9 mouse cellular contexts compared by ENCODE assay signal in genomic region chr10:44477240-44477639, GRCm38 (mm10).
"Had no signal": no experiment of that assay in that cellular context is flagged by ENCODE, and none has a peak within 500 bp of the region (broad histone marks: within the 10 kb centered on the region; RNA-seq: fewer than 3 reads in every experiment).

No protein-coding gene starts in this region.

- ATAC-seq: midbrain, embryonic 13.5 days had no signal

- DNase-seq: kidney, postnatal 25 days; layer of hippocampus, adult 9-11 months; layer of hippocampus, postnatal 36 days; liver; lung, adult 2 months; thymus, postnatal 4 days had no signal

- H3K27me3 ChIP-seq: midbrain, embryonic 13.5 days had no signal

- H3K4me2 ChIP-seq: limb, embryonic 12.5 days; midbrain, embryonic 13.5 days had no signal

- H3K36me3 ChIP-seq: limb, embryonic 12.5 days; midbrain, embryonic 13.5 days had no signal

- H3K27ac ChIP-seq: limb, embryonic 12.5 days; liver, embryonic 14.5 days; midbrain, embryonic 13.5 days had no signal

- H3K4me3 ChIP-seq: limb, embryonic 12.5 days; midbrain, embryonic 13.5 days had no signal

- H3K9me3 ChIP-seq: limb, embryonic 12.5 days; midbrain, embryonic 13.5 days had no signal

- H3K9ac ChIP-seq: limb, embryonic 12.5 days; liver, embryonic 14.5 days; midbrain, embryonic 13.5 days had no signal
